Mouse (Mus musculus) lung, adult 2 months (tissue): ENCODE data around the gene Lrrc9.

Source experiments
- CTCF ChIP-seq: fragments of 200-500 bp; IDR thresholded peaks from 2 replicates; pipeline ENCODE4 v1.5.1; 2011; ENCODE audit warnings: mild to moderate bottlenecking, low read length, control low read depth; ENCODE audit not compliant: insufficient read depth
- POLR2A ChIP-seq: fragments of 200-500 bp; IDR thresholded peaks from 2 replicates; pipeline ENCODE4 v1.6.1; 2011; ENCODE audit warnings: low read depth, mild to moderate bottlenecking, control low read depth, low read length, borderline replicate concordance; ENCODE audit errors: extremely low read depth

DNA sequence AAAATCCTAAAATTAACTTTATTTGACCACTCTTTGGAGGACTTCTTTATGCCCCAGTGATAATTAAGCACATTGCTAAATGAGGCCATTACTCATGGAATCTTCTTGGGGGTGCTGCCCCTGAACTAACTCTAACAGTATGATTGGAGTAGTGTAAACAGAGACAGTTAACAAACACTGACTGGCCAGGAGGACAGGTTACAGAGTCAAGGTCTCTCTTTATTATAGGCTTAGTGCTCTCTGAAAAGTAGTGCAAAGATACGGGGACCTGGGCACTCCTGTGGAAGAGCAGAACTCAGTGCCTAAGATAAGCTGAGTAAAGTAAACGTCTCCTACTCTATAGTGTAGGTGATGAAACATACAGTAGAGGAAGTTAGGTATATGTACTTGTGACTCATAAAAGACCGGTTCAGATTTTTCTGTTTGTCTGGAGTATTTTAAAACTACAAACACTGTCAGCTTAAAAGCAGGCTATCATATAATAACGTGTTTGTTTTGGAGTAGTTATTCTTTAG, 122.7 kb downstream of the Lrrc9 start:
- no peak for TF ChIP-seq POLR2A
- TF ChIP-seq CTCF = no peak
